Mouse (Mus musculus): ENCODE measurements around the gene Phf23. TPM values are rescaled to one million over a fixed set of nuclear protein-coding genes. Genes with fewer than 3 reads are reported as not detected.
"Not testable (repeated sequence)": the region's sequence is repeated elsewhere in the genome, so short reads cannot be mapped to it uniquely, and the experiment has no call there.

Gene Phf23
- polyA plus RNA-seq, 1 experiment, result 58.6 TPM

GRCm38 (mm10) chr11:69948763-69949150 is 46.8 kb upstream of the Phf23 start:
- Histone ChIP-seq H3K36me3 (ENCODE audit: control insufficient read depth, insufficient read depth) (no peaks in the 10 kb centered on the region), H3K4me3 (peak overlapping the region; percentile 30)

GRCm38 (mm10) chr11:69950807-69951459 is 44.6 kb upstream of the Phf23 start:
- Histone ChIP-seq H3K4me2 (ENCODE audit: low read depth) (no peak overlapping the region), H3K4me3 (no peak overlapping the region), H3K79me2 (ENCODE audit: control insufficient read depth, insufficient read depth) (no peaks in the 10 kb centered on the region), H3K36me3 (ENCODE audit: control insufficient read depth, insufficient read depth) (no peaks in the 10 kb centered on the region), H3K27me3 (ENCODE audit: control insufficient read depth, insufficient read depth, insufficient read length) (peaks cover 9% of the 10 kb centered on the region), H3ac (ENCODE audit: control insufficient read depth, insufficient read length) (no peak overlapping the region)
- TF ChIP-seq MAX (IDR thresholded peaks at IDR 0.05; ENCODE audit: low read depth) (no peak), MYOD1 (IDR thresholded peaks at IDR 0.05; ENCODE audit: control insufficient read depth in 1 of 3, insufficient read length in 2 of 3, low read depth in 2 of 3) (no peak), E2F4 (IDR thresholded peaks at IDR 0.05; ENCODE audit: insufficient read depth) (no peak), TCF3 (IDR thresholded peaks at IDR 0.05; ENCODE audit: insufficient read length, low read depth) (no peak), POLR2A (IDR thresholded peaks at IDR 0.05; ENCODE audit: insufficient read length, low read depth) (no peak), USF1 (IDR thresholded peaks at IDR 0.05; ENCODE audit: low read depth) (no peak), MYOG (IDR thresholded peaks at IDR 0.05; ENCODE audit: control insufficient read depth in 1 of 3, insufficient read depth in 1 of 3, insufficient read length in 2 of 3, low read depth in 2 of 3) (no peak), POLR2AphosphoS2 (IDR thresholded peaks at IDR 0.05; ENCODE audit: insufficient read length, low read depth) (no peak)

More at GRCm38 (mm10) chr11:69948763-69949150, 46.8 kb upstream of the Phf23 start:
- Histone ChIP-seq H3K27me3 (ENCODE audit: control insufficient read depth, insufficient read depth, insufficient read length) (no peaks in the 10 kb centered on the region), H3ac (ENCODE audit: control insufficient read depth, insufficient read length) (no peak overlapping the region), H3K79me2 (ENCODE audit: control insufficient read depth, insufficient read depth) (no peaks in the 10 kb centered on the region), H3K4me2 (ENCODE audit: low read depth) (peak overlapping the region; percentile 99)
- TF ChIP-seq MYOG (IDR thresholded peaks at IDR 0.05; ENCODE audit: control insufficient read depth in 1 of 3, insufficient read depth in 1 of 3, insufficient read length in 2 of 3, low read depth in 2 of 3) (peak; percentile 28 to 90 (median 40)), SRF (IDR thresholded peaks at IDR 0.05; ENCODE audit: control insufficient read depth, insufficient read length, low read depth) (no peak), MYOD1 (IDR thresholded peaks at IDR 0.05; ENCODE audit: control insufficient read depth in 1 of 3, insufficient read length in 2 of 3, low read depth in 2 of 3) (peak; percentile 83 to 98 (median 98)), POLR2AphosphoS2 (IDR thresholded peaks at IDR 0.05; ENCODE audit: insufficient read length, low read depth) (no peak), POLR2A (IDR thresholded peaks at IDR 0.05; ENCODE audit: insufficient read length, low read depth) (peak; percentile 13), TCF12 (IDR thresholded peaks at IDR 0.05; ENCODE audit: insufficient read depth, poor library complexity, severe bottlenecking) (no peak), USF1 (IDR thresholded peaks at IDR 0.05; ENCODE audit: low read depth) (no peak), MAX (IDR thresholded peaks at IDR 0.05; ENCODE audit: low read depth) (no peak), E2F4 (IDR thresholded peaks at IDR 0.05; ENCODE audit: insufficient read depth) (no peak), TCF3 (IDR thresholded peaks at IDR 0.05; ENCODE audit: insufficient read length, low read depth) (peak; percentile 53), REST (IDR thresholded peaks at IDR 0.05; ENCODE audit: insufficient read depth, insufficient read length) (no peak), CEBPB (IDR thresholded peaks at IDR 0.05; ENCODE audit: insufficient read depth, poor library complexity, severe bottlenecking) (no peak)

GRCm38 (mm10) chr11:69952274-69952673 is 43.3 kb upstream of the Phf23 start:
- TF ChIP-seq MAX (IDR thresholded peaks at IDR 0.05; ENCODE audit: low read depth) (no peak), REST (IDR thresholded peaks at IDR 0.05; ENCODE audit: insufficient read depth, insufficient read length) (no peak), TCF3 (IDR thresholded peaks at IDR 0.05; ENCODE audit: insufficient read length, low read depth) (no peak), MYOD1 (IDR thresholded peaks at IDR 0.05; ENCODE audit: control insufficient read depth in 1 of 3, insufficient read length in 2 of 3, low read depth in 2 of 3) (no peak), MYOG (IDR thresholded peaks at IDR 0.05; ENCODE audit: control insufficient read depth in 1 of 3, insufficient read depth in 1 of 3, insufficient read length in 2 of 3, low read depth in 2 of 3) (no peak), TCF12 (IDR thresholded peaks at IDR 0.05; ENCODE audit: insufficient read depth, poor library complexity, severe bottlenecking) (no peak), POLR2A (IDR thresholded peaks at IDR 0.05; ENCODE audit: insufficient read length, low read depth) (no peak), USF1 (IDR thresholded peaks at IDR 0.05; ENCODE audit: low read depth) (no peak), CEBPB (IDR thresholded peaks at IDR 0.05; ENCODE audit: insufficient read depth, poor library complexity, severe bottlenecking) (no peak), POLR2AphosphoS2 (IDR thresholded peaks at IDR 0.05; ENCODE audit: insufficient read length, low read depth) (no peak), E2F4 (IDR thresholded peaks at IDR 0.05; ENCODE audit: insufficient read depth) (no peak), SRF (IDR thresholded peaks at IDR 0.05; ENCODE audit: control insufficient read depth, insufficient read length, low read depth) (no peak)
- peaks cover 11% of the 10 kb centered on the region for H3K27me3 ChIP-seq (ENCODE audit: control insufficient read depth, insufficient read depth, insufficient read length)

GRCm38 (mm10) chr11:69953267-69953915 is 42.2 kb upstream of the Phf23 start:
- Histone ChIP-seq H3K27me3 (ENCODE audit: control insufficient read depth, insufficient read depth, insufficient read length) (peaks cover 11% of the 10 kb centered on the region), H3ac (ENCODE audit: control insufficient read depth, insufficient read length) (no peak overlapping the region), H3K36me3 (ENCODE audit: control insufficient read depth, insufficient read depth) (no peaks in the 10 kb centered on the region), H3K4me3 (no peak overlapping the region), H3K4me2 (ENCODE audit: low read depth) (no peak overlapping the region), H3K79me2 (ENCODE audit: control insufficient read depth, insufficient read depth) (no peaks in the 10 kb centered on the region)
- TF ChIP-seq POLR2AphosphoS2 (IDR thresholded peaks at IDR 0.05; ENCODE audit: insufficient read length, low read depth), result no peak
- no peak for TF ChIP-seq TCF12 (IDR thresholded peaks at IDR 0.05; ENCODE audit: insufficient read depth, poor library complexity, severe bottlenecking)
- no peak for TF ChIP-seq E2F4 (IDR thresholded peaks at IDR 0.05; ENCODE audit: insufficient read depth)
- no peak for TF ChIP-seq MYOG (IDR thresholded peaks at IDR 0.05; ENCODE audit: control insufficient read depth in 1 of 3, insufficient read depth in 1 of 3, insufficient read length in 2 of 3, low read depth in 2 of 3)
- no peak for TF ChIP-seq MAX (IDR thresholded peaks at IDR 0.05; ENCODE audit: low read depth)
- TF ChIP-seq TCF3 (IDR thresholded peaks at IDR 0.05; ENCODE audit: insufficient read length, low read depth), result no peak

More at GRCm38 (mm10) chr11:69952274-69952673, 43.3 kb upstream of the Phf23 start:
- no peaks in the 10 kb centered on the region for H3K36me3 ChIP-seq (ENCODE audit: control insufficient read depth, insufficient read depth)
- H3K4me3 ChIP-seq, result no peak overlapping the region
- no peak overlapping the region for H3K4me2 ChIP-seq (ENCODE audit: low read depth)
- no peak overlapping the region for H3ac ChIP-seq (ENCODE audit: control insufficient read depth, insufficient read length)
- no peaks in the 10 kb centered on the region for H3K79me2 ChIP-seq (ENCODE audit: control insufficient read depth, insufficient read depth)

GRCm38 (mm10) chr11:69955618-69956017 is 40.0 kb upstream of the Phf23 start:
- H3K4me2 ChIP-seq (ENCODE audit: low read depth); H3K36me3 ChIP-seq (ENCODE audit: control insufficient read depth, insufficient read depth); H3K4me3 ChIP-seq; H3K79me2 ChIP-seq (ENCODE audit: control insufficient read depth, insufficient read depth); H3ac ChIP-seq (ENCODE audit: control insufficient read depth, insufficient read length): not testable (repeated sequence)
- peaks cover 11% of the 10 kb centered on the region for H3K27me3 ChIP-seq (ENCODE audit: control insufficient read depth, insufficient read depth, insufficient read length)
